In the genomic region with DNA sequence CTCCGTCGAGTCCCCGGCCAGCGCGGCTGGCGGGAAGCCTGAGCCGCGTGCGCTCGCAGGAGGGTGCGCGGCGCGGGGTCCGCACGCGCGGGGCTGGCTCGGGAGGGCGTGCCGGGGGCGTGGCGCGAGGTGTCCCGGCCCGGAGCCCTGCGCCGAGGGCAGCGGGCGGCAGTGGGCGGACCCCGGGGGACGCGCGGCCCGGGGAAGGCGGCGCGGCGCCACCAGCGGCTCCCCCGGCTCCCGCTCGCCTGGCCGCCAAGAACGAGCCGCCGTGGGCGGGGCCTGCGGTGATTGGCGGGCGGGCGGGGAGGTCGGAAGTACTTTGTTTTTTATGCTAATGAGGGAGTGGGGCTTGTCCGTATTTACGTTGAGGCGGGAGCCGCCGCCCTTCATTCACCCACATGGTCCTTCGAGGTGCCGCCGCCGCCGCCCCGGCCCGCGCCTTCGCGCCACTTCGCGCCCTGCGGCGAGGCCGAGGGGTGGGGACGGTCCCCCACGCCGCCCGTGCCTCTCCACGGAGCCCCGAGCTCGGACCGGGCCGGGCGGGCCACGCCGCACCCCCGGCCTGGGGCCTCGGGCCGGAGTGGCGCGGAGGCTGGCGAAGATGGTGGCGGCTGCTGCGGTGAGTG, we compare ENCODE assay signal across 8 mouse cellular contexts. TPM values are rescaled to one million over a fixed set of nuclear protein-coding genes. Genes with fewer than 3 reads are reported as not detected.
DNase-seq lines count a peak whose midpoint lies in the region; ATAC-seq and TF ChIP-seq lines count a peak whose summit lies in the region.

No protein-coding gene starts in this region.

- H3K4me3 ChIP-seq in limb, embryonic 14.5 days (replicated peaks; ENCODE audit: low read length) = peak overlapping the region; percentile 94
- peak overlapping the region; percentile 85 for H3K4me3 ChIP-seq in midbrain, postnatal 0 days (ENCODE audit: low read depth, low read length)

- peak overlapping the region; percentile 99 for H3K9ac ChIP-seq in limb, embryonic 14.5 days (ENCODE audit: low read depth, low read length, severe bottlenecking)
- peak overlapping the region; percentile 79 for H3K9ac ChIP-seq in midbrain, postnatal 0 days (replicated peaks; ENCODE audit: low read length, poor library complexity, severe bottlenecking)

- peaks cover 27% of the 10 kb centered on the region for H3K36me3 ChIP-seq in limb, embryonic 14.5 days (ENCODE audit: control insufficient read depth, insufficient read depth, low read length)
- peaks cover 2% of the 10 kb centered on the region for H3K36me3 ChIP-seq in midbrain, postnatal 0 days (ENCODE audit: insufficient read depth, low read length)

- peak overlapping the region; percentile 96 for H3K4me2 ChIP-seq in limb, embryonic 14.5 days (replicated peaks; ENCODE audit: low read depth, low read length, severe bottlenecking)
- peak overlapping the region; percentile 91 for H3K4me2 ChIP-seq in midbrain, postnatal 0 days (ENCODE audit: low read depth, low read length, poor library complexity, severe bottlenecking)

- ATAC-seq in granulocyte monocyte progenitor cell, adult 5-6 weeks (replicated peaks; ENCODE audit: poor library complexity, severe bottlenecking) = peak; percentile 70
- ATAC-seq in limb, embryonic 14.5 days (ENCODE audit: low FRiP score, low read depth) = peak; percentile 87
- peak; percentile 73 for ATAC-seq in midbrain, postnatal 0 days (ENCODE audit: low FRiP score)

- DNase-seq in layer of hippocampus, adult 11-12 months (ENCODE audit: low spot score) = peak; percentile 51
- DNase-seq in layer of hippocampus, adult 9-10 months (ENCODE audit: low spot score) = no peak
- peak; percentile 93 for DNase-seq in embryo, embryonic 9.5 days (ENCODE audit: extremely low spot score)
- peak; percentile 89 for DNase-seq in kidney, adult 11 months
- DNase-seq in limb, embryonic 14.5 days (ENCODE audit: low spot score) = peak; percentile 88
- DNase-seq in midbrain, postnatal 0 days (ENCODE audit: low spot score) = peak; percentile 79
- DNase-seq in spleen, postnatal 10 days (ENCODE audit: low spot score in 2 of 2) = peak; percentile 75 to 89

- peak; percentile 65; the same call in 1 of the 2 replicates for TF ChIP-seq POLR2A in limb, embryonic 14.5 days (IDR thresholded peaks at IDR 0.05; ENCODE audit: borderline replicate concordance, extremely low read depth, insufficient read depth, insufficient read length)

- H3K9me3 ChIP-seq in limb, embryonic 14.5 days (ENCODE audit: control insufficient read depth, low read length) = no peaks in the 10 kb centered on the region
- H3K9me3 ChIP-seq in midbrain, postnatal 0 days (ENCODE audit: low read length) = no peaks in the 10 kb centered on the region

- peaks cover 13% of the 10 kb centered on the region for H3K4me1 ChIP-seq in limb, embryonic 14.5 days (ENCODE audit: control insufficient read depth, insufficient read depth, low read length)
- 0 out of 2 replicates have a peak, but pooled peaks cover 3% of the 10 kb centered on the region for H3K4me1 ChIP-seq in midbrain, postnatal 0 days (ENCODE audit: insufficient read depth, low read length)

- 5% methylated on average over 46 of the region's 94 CpGs for WGBS in limb, embryonic 14.5 days
- under 1% methylated on average over 35 of the region's 94 CpGs for WGBS in midbrain, postnatal 0 days

- H3K27me3 ChIP-seq in limb, embryonic 14.5 days (ENCODE audit: control insufficient read depth, insufficient read depth, low read length) = no peaks in the 10 kb centered on the region; the same call in 1 of the 2 replicates
- H3K27me3 ChIP-seq in midbrain, postnatal 0 days (ENCODE audit: insufficient read depth, low read length) = no peaks in the 10 kb centered on the region

- H3K27ac ChIP-seq in limb, embryonic 14.5 days (replicated peaks; ENCODE audit: low read depth, low read length) = peak overlapping the region; percentile 94
- H3K27ac ChIP-seq in midbrain, postnatal 0 days (ENCODE audit: low read depth, low read length) = peak overlapping the region; percentile 82

- TF ChIP-seq CTCF in midbrain, postnatal 0 days (IDR thresholded peaks at IDR 0.05) = no peak

RNA-seq across cellular contexts. Expression of gene Gpc5, which starts 51.3 kb away (rescaled TPM):
- total RNA-seq in granulocyte monocyte progenitor cell, adult 5-6 weeks (2014; fragmentation: Nextera tagmentation) = not detected in 2 replicates
- not detected in 2 replicates for total RNA-seq in granulocyte monocyte progenitor cell, adult 5-6 weeks (2017)
- polyA plus RNA-seq in limb, embryonic 14.5 days (2012; rRNA removed) = 0.78 and 1.1 TPM in 2 replicates
- 1.4 and 1.8 TPM in 2 replicates for polyA plus RNA-seq in limb, embryonic 14.5 days (2014; fragmentation: Nextera tagmentation; extraction: Ambion mirVana)
- total RNA-seq in midbrain, postnatal 0 days (2014; rRNA removed) = 23.0 and 23.9 TPM in 2 replicates
- polyA plus RNA-seq in midbrain, postnatal 0 days (2015; fragmentation: Nextera tagmentation; extraction: Ambion mirVana) = 13.8 and 14.3 TPM in 2 replicates

Comparison
In these comparisons a context has a peak if more than half of its experiments do, and no peak if none do; other contexts are left out.
1. RNA of gene Gpc5, which starts 51.3 kb away (total RNA-seq): 23.0 to 23.9 TPM in midbrain, postnatal 0 days; not detected in granulocyte monocyte progenitor cell, adult 5-6 weeks; every median in the first group is over 10 times any median in the second.
2. Peak in every context shown above with its lines, with median percentiles within 50 percentile points of each other: ATAC-seq.